Mouse (Mus musculus) kidney, postnatal 4 days (tissue): ENCODE measurements around the gene Pgpep1l.
A peak's percentile ranks its signal among the peaks of the same experiment; 100 is the strongest.

Source experiments
- DNase-seq, 2 experiments: peaks; one replicate each; pipeline ENCODE4 v3.0.0; 2021; ENCODE audit warnings: mixed read lengths in 2 of 2

Gene Pgpep1l

GRCm38 (mm10) chr7:68211883-68212282 is 52.1 kb downstream of the Pgpep1l start:
- DNase-seq, result no peak

- DNase-seq, result no peak
Observed at GRCm38 (mm10) chr7:68210417-68210816, 53.6 kb downstream of the Pgpep1l start.

GRCm38 (mm10) chr7:68209039-68209438 is 55.0 kb downstream of the Pgpep1l start:
- DNase-seq, result no peak

GRCm38 (mm10) chr7:68205776-68206427 is 58.1 kb downstream of the Pgpep1l start:
- no peak for DNase-seq

- DNase-seq, result no peak
Observed at GRCm38 (mm10) chr7:68199609-68200008, 64.4 kb downstream of the Pgpep1l start.

GRCm38 (mm10) chr7:68193958-68194695 is 69.9 kb downstream of the Pgpep1l start:
- peak in 1 of 2 experiments; percentile 17 for DNase-seq

- DNase-seq, result no peak
Observed at GRCm38 (mm10) chr7:68189691-68190456, 74.2 kb downstream of the Pgpep1l start.

- DNase-seq, result no peak
Observed at GRCm38 (mm10) chr7:68189211-68189610, 74.8 kb downstream of the Pgpep1l start.
